Mouse (Mus musculus) ZHBTc4 (cell line): Measurements from ENCODE around the gene Egfl6.

ENCODE experiments used
- DNase-seq: peaks from one replicate; pipeline ENCODE4 v3.0.0-alpha.2; 2011; ENCODE audit warnings: low read depth, low spot score

Gene Egfl6

GRCm38 (mm10) chrX:166516631-166517030, 68.9 kb downstream of the Egfl6 start:
- DNase-seq, result no peak

GRCm38 (mm10) chrX:166515923-166516322, 69.6 kb downstream of the Egfl6 start:
- no peak for DNase-seq

- DNase-seq, result peak; percentile 74
Observed at GRCm38 (mm10) chrX:166514035-166514434, 71.5 kb downstream of the Egfl6 start.

GRCm38 (mm10) chrX:166512071-166512470, 73.4 kb downstream of the Egfl6 start:
- no peak for DNase-seq

- no peak for DNase-seq
Observed at GRCm38 (mm10) chrX:166511107-166511506, 74.4 kb downstream of the Egfl6 start.

GRCm38 (mm10) chrX:166509761-166510738, 75.5 kb downstream of the Egfl6 start:
- DNase-seq, result peak; percentile 97

GRCm38 (mm10) chrX:166504421-166504820, 81.1 kb downstream of the Egfl6 start:
- no peak for DNase-seq

- no peak for DNase-seq
Observed at GRCm38 (mm10) chrX:166499496-166500190, 85.9 kb downstream of the Egfl6 start.

- DNase-seq, result no peak
Observed at GRCm38 (mm10) chrX:166497771-166498170, 87.7 kb downstream of the Egfl6 start.

GRCm38 (mm10) chrX:166495052-166495451, 90.5 kb downstream of the Egfl6 start:
- DNase-seq, result no peak

GRCm38 (mm10) chrX:166479365-166479983, 106.0 kb downstream of the Egfl6 start, which contains the start of gene Rab9:
Gene Rab9, minus strand, starts transcription at chrX:166479867.
- DNase-seq, result peak; percentile 97

GRCm38 (mm10) chrX:166478631-166479364, 106.7 kb downstream of the Egfl6 start:
- DNase-seq, result peak; percentile 19

GRCm38 (mm10) chrX:166477393-166477792, 108.1 kb downstream of the Egfl6 start:
- DNase-seq, result no peak
